Mouse (Mus musculus) heart, postnatal 0 days (tissue): ENCODE measurements around the gene Creb5.

Source experiments
- CTCF ChIP-seq: IDR thresholded peaks from 2 replicates; pipeline ENCODE4 v1.5.1; 2016; ENCODE audit warnings: antibody characterized with exemption, control low read depth, low read depth
- EP300 ChIP-seq: IDR thresholded peaks from 2 replicates; pipeline ENCODE4 v1.6.1; 2016; ENCODE audit warnings: antibody characterized with exemption, low read depth

DNA sequence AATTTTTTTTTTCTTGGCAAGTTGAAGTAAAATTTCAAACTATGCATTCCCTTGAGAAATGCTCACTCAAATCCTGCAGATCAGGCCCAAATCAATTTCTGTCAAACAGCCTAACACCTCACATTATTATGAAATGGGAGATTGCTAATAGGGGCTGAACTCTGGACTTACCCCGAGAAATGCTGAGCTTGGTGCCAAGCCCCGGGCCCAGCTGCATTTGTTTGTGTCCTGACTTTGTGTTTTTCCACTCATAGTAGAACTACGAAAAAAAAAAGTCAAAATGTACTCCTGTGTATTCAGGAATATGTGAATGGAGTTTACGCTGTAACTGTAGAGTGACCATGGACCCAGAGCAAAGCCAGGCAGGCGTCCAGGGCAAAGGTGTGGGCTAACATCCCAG is 316.6 kb downstream of the Creb5 start:
- no peak for TF ChIP-seq EP300
- TF ChIP-seq CTCF: no peak
